Mouse (Mus musculus): ENCODE results near the gene Atf3.

The Atf3 gene

GRCm38 (mm10) chr1:191226570-191226969 lies 8.7 kb upstream of the Atf3 start:
- DNase-seq = no peak

GRCm38 (mm10) chr1:191225771-191226170 lies 7.9 kb upstream of the Atf3 start:
- DNase-seq = no peak

GRCm38 (mm10) chr1:191224981-191225703 lies 7.3 kb upstream of the Atf3 start:
- no peak for DNase-seq

- peak; percentile 96 for DNase-seq
Observed at GRCm38 (mm10) chr1:191224302-191224980, 6.6 kb upstream of the Atf3 start.

- no peak for DNase-seq
Observed at GRCm38 (mm10) chr1:191223930-191224301, 6.1 kb upstream of the Atf3 start.

- peak; percentile 23 for DNase-seq
Observed at GRCm38 (mm10) chr1:191222031-191222430, 4.2 kb upstream of the Atf3 start.

- no peak for DNase-seq
Observed at GRCm38 (mm10) chr1:191220588-191220987, 2.7 kb upstream of the Atf3 start.

GRCm38 (mm10) chr1:191219748-191220147 lies 1.9 kb upstream of the Atf3 start:
- DNase-seq = no peak

- DNase-seq = no peak
Observed at GRCm38 (mm10) chr1:191218583-191218982, 744 bp upstream of the Atf3 start.

- no peak for DNase-seq
Observed at GRCm38 (mm10) chr1:191215776-191216661, 1.8 kb downstream of the Atf3 start.

GRCm38 (mm10) chr1:191211096-191211495 lies 6.7 kb downstream of the Atf3 start:
- DNase-seq = no peak

- no peak for DNase-seq
Observed at GRCm38 (mm10) chr1:191205791-191206190, 12.0 kb downstream of the Atf3 start.

- DNase-seq = no peak
Observed at GRCm38 (mm10) chr1:191204876-191205275, 13.0 kb downstream of the Atf3 start.

- no peak for DNase-seq
Observed at GRCm38 (mm10) chr1:191203496-191203895, 14.3 kb downstream of the Atf3 start.

GRCm38 (mm10) chr1:191202208-191202952 lies 15.5 kb downstream of the Atf3 start:
- no peak for DNase-seq

- peak; percentile 76 for DNase-seq
Observed at GRCm38 (mm10) chr1:191200816-191201602, 16.8 kb downstream of the Atf3 start.

- peak; percentile 46 for DNase-seq
Observed at GRCm38 (mm10) chr1:191197916-191198315, 19.9 kb downstream of the Atf3 start.

GRCm38 (mm10) chr1:191196016-191196415 lies 21.8 kb downstream of the Atf3 start:
- DNase-seq = no peak

GRCm38 (mm10) chr1:191193657-191194424 lies 24.0 kb downstream of the Atf3 start:
- DNase-seq = peak; percentile 72

GRCm38 (mm10) chr1:191192751-191193150 lies 25.1 kb downstream of the Atf3 start:
- no peak for DNase-seq

- no peak for DNase-seq
Observed at GRCm38 (mm10) chr1:191192213-191192612, 25.6 kb downstream of the Atf3 start.
